Mouse (Mus musculus): Measurements from ENCODE around the gene Eprs. TPM values are rescaled to one million over a fixed set of nuclear protein-coding genes. Genes with fewer than 3 reads are reported as not detected.

Eprs gene
- polyA plus RNA-seq, 1 experiment from 2014 or later = 144 TPM

GRCm38 (mm10) chr1:185350611-185351010, 12.2 kb upstream of the Eprs start:
- no peaks in the 10 kb centered on the region for H3K9me3 ChIP-seq (ENCODE audit: control insufficient read depth, low read length)
- H3K36me3 ChIP-seq (ENCODE audit: control insufficient read depth, insufficient read depth, low read length) = peaks cover 13% of the 10 kb centered on the region
- no peak for DNase-seq (ENCODE audit: low spot score)
- no peak overlapping the region for H3K27ac ChIP-seq (replicated peaks; ENCODE audit: low read depth, low read length)
- H3K4me3 ChIP-seq (ENCODE audit: low read depth, low read length) = no peak overlapping the region
- H3K4me1 ChIP-seq (ENCODE audit: control insufficient read depth, insufficient read depth, low read length) = no peaks in the 10 kb centered on the region
- 90% methylated on average over 4 of the region's 4 CpGs for WGBS
- H3K4me2 ChIP-seq (ENCODE audit: low read depth, severe bottlenecking) = no peak overlapping the region
- H3K9ac ChIP-seq (ENCODE audit: low read length) = no peak overlapping the region
- no peaks in the 10 kb centered on the region for H3K27me3 ChIP-seq (ENCODE audit: control insufficient read depth, insufficient read depth, low read length)
- no peak for ATAC-seq (ENCODE audit: insufficient number of reproducible peaks, low FRiP score, low TSS enrichment, low read depth)

DNA sequence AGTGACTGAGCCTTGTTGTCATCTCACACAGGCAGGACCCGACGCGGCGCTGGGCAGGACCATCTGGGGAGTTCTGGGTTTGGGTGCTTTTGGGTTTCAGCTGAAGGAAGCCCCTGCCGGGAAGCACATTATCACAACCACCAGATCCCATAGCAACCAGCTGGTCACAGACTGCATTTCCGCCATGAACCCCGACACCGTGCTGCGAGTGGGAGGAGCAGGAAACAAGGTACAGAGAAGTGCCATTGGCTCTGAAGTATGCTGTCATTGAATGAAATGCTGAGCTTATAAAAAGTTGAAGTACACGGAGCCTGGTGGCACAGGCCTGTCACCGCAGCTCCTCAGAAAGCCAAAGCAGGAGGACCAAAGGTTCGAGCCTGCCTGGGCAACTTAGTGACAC, 10.7 kb upstream of the Eprs start:
- 90% methylated on average over 12 of the region's 12 CpGs for WGBS
- no peak for ATAC-seq (ENCODE audit: insufficient number of reproducible peaks, low FRiP score, low TSS enrichment, low read depth)

DNA sequence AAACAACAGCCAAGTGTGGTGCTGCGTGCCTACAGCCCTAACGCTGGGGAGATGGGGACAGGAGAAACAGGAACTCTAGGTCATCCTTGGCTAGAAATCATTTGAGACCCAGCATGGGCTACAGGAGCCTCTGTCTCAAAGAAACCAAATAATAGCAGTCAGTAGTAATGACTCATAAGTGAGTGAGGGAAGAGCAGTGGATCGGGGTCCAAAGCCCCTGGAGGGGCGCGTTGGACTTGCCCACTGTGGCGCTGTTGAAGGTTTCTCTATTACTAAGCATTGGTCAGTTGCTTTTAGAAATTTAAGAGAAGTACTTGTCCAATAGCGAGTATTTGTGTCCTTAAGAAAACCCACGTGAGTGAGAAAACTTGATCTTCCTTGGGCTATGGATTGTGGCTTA, 9.5 kb upstream of the Eprs start:
- H3K9ac ChIP-seq (ENCODE audit: low read length) = no peak overlapping the region

More for the DNA sequence above, 10.7 kb upstream of the Eprs start:
- no peaks in the 10 kb centered on the region for H3K9me3 ChIP-seq (ENCODE audit: control insufficient read depth, low read length)
- H3K9ac ChIP-seq (ENCODE audit: low read length) = no peak overlapping the region
- no peaks in the 10 kb centered on the region for H3K27me3 ChIP-seq (ENCODE audit: control insufficient read depth, insufficient read depth, low read length)
- H3K36me3 ChIP-seq (ENCODE audit: control insufficient read depth, insufficient read depth, low read length) = peaks cover 8% of the 10 kb centered on the region
- no peak overlapping the region for H3K4me2 ChIP-seq (ENCODE audit: low read depth, severe bottlenecking)
- no peak overlapping the region for H3K27ac ChIP-seq (replicated peaks; ENCODE audit: low read depth, low read length)
- DNase-seq (ENCODE audit: low spot score) = no peak
- H3K4me1 ChIP-seq (ENCODE audit: control insufficient read depth, insufficient read depth, low read length) = no peaks in the 10 kb centered on the region
- H3K4me3 ChIP-seq (ENCODE audit: low read depth, low read length) = no peak overlapping the region

GRCm38 (mm10) chr1:185354731-185355130, 8.1 kb upstream of the Eprs start:
- no peak overlapping the region for H3K9ac ChIP-seq (ENCODE audit: low read length)
- H3K4me2 ChIP-seq (ENCODE audit: low read depth, severe bottlenecking) = no peak overlapping the region
- ATAC-seq (ENCODE audit: insufficient number of reproducible peaks, low FRiP score, low TSS enrichment, low read depth) (no peak), DNase-seq (ENCODE audit: low spot score) (no peak)
- H3K36me3 ChIP-seq (ENCODE audit: control insufficient read depth, insufficient read depth, low read length) = peaks cover 3% of the 10 kb centered on the region
- no peak overlapping the region for H3K4me3 ChIP-seq (ENCODE audit: low read depth, low read length)
- H3K9me3 ChIP-seq (ENCODE audit: control insufficient read depth, low read length) = no peaks in the 10 kb centered on the region
- H3K27me3 ChIP-seq (ENCODE audit: control insufficient read depth, insufficient read depth, low read length) = no peaks in the 10 kb centered on the region
- WGBS = 84% methylated on average over 4 of the region's 4 CpGs
- H3K27ac ChIP-seq (replicated peaks; ENCODE audit: low read depth, low read length) = no peak overlapping the region
- H3K4me1 ChIP-seq (ENCODE audit: control insufficient read depth, insufficient read depth, low read length) = no peaks in the 10 kb centered on the region

More for the DNA sequence above, 9.5 kb upstream of the Eprs start:
- WGBS = 94% methylated on average over 8 of the region's 8 CpGs
- ATAC-seq (ENCODE audit: insufficient number of reproducible peaks, low FRiP score, low TSS enrichment, low read depth) (no peak), DNase-seq (ENCODE audit: low spot score) (no peak)
- no peak overlapping the region for H3K4me3 ChIP-seq (ENCODE audit: low read depth, low read length)
- H3K36me3 ChIP-seq (ENCODE audit: control insufficient read depth, insufficient read depth, low read length) = peaks cover 8% of the 10 kb centered on the region
- no peaks in the 10 kb centered on the region for H3K4me1 ChIP-seq (ENCODE audit: control insufficient read depth, insufficient read depth, low read length)
- no peaks in the 10 kb centered on the region for H3K27me3 ChIP-seq (ENCODE audit: control insufficient read depth, insufficient read depth, low read length)
- H3K27ac ChIP-seq (replicated peaks; ENCODE audit: low read depth, low read length) = no peak overlapping the region
- no peaks in the 10 kb centered on the region for H3K9me3 ChIP-seq (ENCODE audit: control insufficient read depth, low read length)
- no peak overlapping the region for H3K4me2 ChIP-seq (ENCODE audit: low read depth, severe bottlenecking)

DNA sequence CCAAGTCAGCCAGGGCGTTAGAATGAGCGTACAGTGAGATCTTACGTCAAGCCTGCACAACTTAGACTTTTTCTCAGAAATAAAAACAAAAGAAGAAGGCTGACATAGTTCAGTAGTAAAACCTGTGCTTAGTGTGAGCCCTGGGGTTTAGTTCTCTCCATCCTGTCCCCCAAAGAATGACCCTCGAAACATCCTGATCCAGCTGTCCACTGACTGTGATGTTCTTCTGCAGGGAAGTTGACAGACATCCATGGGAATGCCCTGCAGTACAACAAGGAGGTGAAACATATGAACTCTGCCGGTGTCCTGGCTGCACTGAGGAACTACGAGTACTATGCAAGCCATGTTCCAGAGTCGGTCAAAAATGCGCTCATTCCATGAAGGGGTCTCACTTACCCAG, 6.6 kb upstream of the Eprs start:
- no peak overlapping the region for H3K4me3 ChIP-seq (ENCODE audit: low read depth, low read length)
- H3K9me3 ChIP-seq (ENCODE audit: control insufficient read depth, low read length) = no peaks in the 10 kb centered on the region
- no peaks in the 10 kb centered on the region for H3K4me1 ChIP-seq (ENCODE audit: control insufficient read depth, insufficient read depth, low read length)
- ATAC-seq (ENCODE audit: insufficient number of reproducible peaks, low FRiP score, low TSS enrichment, low read depth) (no peak), DNase-seq (ENCODE audit: low spot score) (no peak)
- no peak overlapping the region for H3K4me2 ChIP-seq (ENCODE audit: low read depth, severe bottlenecking)
- H3K27ac ChIP-seq (replicated peaks; ENCODE audit: low read depth, low read length) = no peak overlapping the region
- H3K27me3 ChIP-seq (ENCODE audit: control insufficient read depth, insufficient read depth, low read length) = no peaks in the 10 kb centered on the region
- H3K9ac ChIP-seq (ENCODE audit: low read length) = no peak overlapping the region
- WGBS = 93% methylated on average over 8 of the region's 8 CpGs
- H3K36me3 ChIP-seq (ENCODE audit: control insufficient read depth, insufficient read depth, low read length) = peaks cover 3% of the 10 kb centered on the region; the same call in 1 of the 2 replicates

- no peak overlapping the region for H3K9ac ChIP-seq (ENCODE audit: low read length)
- H3K9me3 ChIP-seq (ENCODE audit: control insufficient read depth, low read length) = no peaks in the 10 kb centered on the region
- 88% methylated on average over 4 of the region's 4 CpGs for WGBS
- no peak overlapping the region for H3K27ac ChIP-seq (replicated peaks; ENCODE audit: low read depth, low read length)
- DNase-seq (ENCODE audit: low spot score) = no peak
- H3K27me3 ChIP-seq (ENCODE audit: control insufficient read depth, insufficient read depth, low read length) = no peaks in the 10 kb centered on the region
- no peak for ATAC-seq (ENCODE audit: insufficient number of reproducible peaks, low FRiP score, low TSS enrichment, low read depth)
- no peaks in the 10 kb centered on the region for H3K4me1 ChIP-seq (ENCODE audit: control insufficient read depth, insufficient read depth, low read length)
- H3K4me3 ChIP-seq (ENCODE audit: low read depth, low read length) = no peak overlapping the region
- H3K36me3 ChIP-seq (ENCODE audit: control insufficient read depth, insufficient read depth, low read length) = no peaks in the 10 kb centered on the region
- H3K4me2 ChIP-seq (ENCODE audit: low read depth, severe bottlenecking) = no peak overlapping the region
Observed at GRCm38 (mm10) chr1:185358211-185358610, 4.6 kb upstream of the Eprs start.

- Histone ChIP-seq H3K4me1 (ENCODE audit: control insufficient read depth, insufficient read depth, low read length) (peaks cover 6% of the 10 kb centered on the region; the same call in 1 of the 2 replicates), H3K4me3 (ENCODE audit: low read depth, low read length) (peak overlapping the region; percentile 96), H3K27ac (replicated peaks; ENCODE audit: low read depth, low read length) (peak overlapping the region; percentile 85), H3K9me3 (ENCODE audit: control insufficient read depth, low read length) (no peaks in the 10 kb centered on the region), H3K9ac (ENCODE audit: low read length) (peak overlapping the region; percentile 81), H3K4me2 (ENCODE audit: low read depth, severe bottlenecking) (peak overlapping the region; percentile 48), H3K36me3 (ENCODE audit: control insufficient read depth, insufficient read depth, low read length) (no peaks in the 10 kb centered on the region), H3K27me3 (ENCODE audit: control insufficient read depth, insufficient read depth, low read length) (no peaks in the 10 kb centered on the region)
- DNase-seq (ENCODE audit: low spot score) (peak; percentile 64), ATAC-seq (ENCODE audit: insufficient number of reproducible peaks, low FRiP score, low TSS enrichment, low read depth) (peak; percentile 48; the same call in 1 of the 2 replicates)
- 5% methylated on average over 22 of the region's 22 CpGs for WGBS
Observed at GRCm38 (mm10) chr1:185363526-185364182, 810 bp downstream of the Eprs start.

- peaks cover 6% of the 10 kb centered on the region; the same call in 1 of the 2 replicates for H3K4me1 ChIP-seq (ENCODE audit: control insufficient read depth, insufficient read depth, low read length)
- 53% methylated on average over 6 of the region's 6 CpGs for WGBS
- H3K27ac ChIP-seq (replicated peaks; ENCODE audit: low read depth, low read length) = no peak overlapping the region
- no peaks in the 10 kb centered on the region for H3K27me3 ChIP-seq (ENCODE audit: control insufficient read depth, insufficient read depth, low read length)
- ATAC-seq (ENCODE audit: insufficient number of reproducible peaks, low FRiP score, low TSS enrichment, low read depth) (no peak), DNase-seq (ENCODE audit: low spot score) (no peak)
- H3K4me2 ChIP-seq (ENCODE audit: low read depth, severe bottlenecking) = peak overlapping the region; percentile 48
- H3K4me3 ChIP-seq (ENCODE audit: low read depth, low read length) = peak overlapping the region; percentile 96
- H3K9me3 ChIP-seq (ENCODE audit: control insufficient read depth, low read length) = no peaks in the 10 kb centered on the region
- H3K9ac ChIP-seq (ENCODE audit: low read length) = peak overlapping the region; percentile 45; the same call in 1 of the 2 replicates
- no peaks in the 10 kb centered on the region for H3K36me3 ChIP-seq (ENCODE audit: control insufficient read depth, insufficient read depth, low read length)
Observed at GRCm38 (mm10) chr1:185364183-185364540, 1.3 kb downstream of the Eprs start.

DNA sequence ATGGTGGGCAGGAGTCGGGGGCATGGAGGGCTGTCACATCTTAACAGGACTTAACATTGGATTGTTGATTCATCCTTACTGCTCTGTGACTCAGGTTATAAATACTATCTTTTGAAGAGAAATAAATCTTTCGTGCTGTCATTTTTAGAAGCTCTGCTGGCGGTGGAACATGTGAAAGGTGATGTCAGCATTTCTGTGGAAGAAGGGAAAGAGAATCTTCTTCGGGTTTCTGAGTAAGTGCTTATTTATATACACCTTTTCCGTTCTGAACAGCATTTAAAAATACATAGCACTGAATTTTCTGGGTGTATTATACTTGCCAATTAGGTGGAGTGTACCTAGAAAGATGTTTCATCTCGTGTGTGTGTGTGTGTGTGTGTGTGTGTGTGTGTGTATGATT, 4.5 kb downstream of the Eprs start:
- no peak overlapping the region for H3K27ac ChIP-seq (replicated peaks; ENCODE audit: low read depth, low read length)
- peaks cover 7% of the 10 kb centered on the region for H3K36me3 ChIP-seq (ENCODE audit: control insufficient read depth, insufficient read depth, low read length)
- no peaks in the 10 kb centered on the region for H3K9me3 ChIP-seq (ENCODE audit: control insufficient read depth, low read length)
- WGBS = 91% methylated on average over 6 of the region's 6 CpGs
- no peak overlapping the region for H3K9ac ChIP-seq (ENCODE audit: low read length)
- H3K27me3 ChIP-seq (ENCODE audit: control insufficient read depth, insufficient read depth, low read length) = no peaks in the 10 kb centered on the region
- H3K4me1 ChIP-seq (ENCODE audit: control insufficient read depth, insufficient read depth, low read length) = peaks cover 6% of the 10 kb centered on the region; the same call in 1 of the 2 replicates
- no peak overlapping the region for H3K4me3 ChIP-seq (ENCODE audit: low read depth, low read length)
- ATAC-seq (ENCODE audit: insufficient number of reproducible peaks, low FRiP score, low TSS enrichment, low read depth) = no peak
- no peak for DNase-seq (ENCODE audit: low spot score)
- no peak overlapping the region for H3K4me2 ChIP-seq (ENCODE audit: low read depth, severe bottlenecking)
